Mouse (Mus musculus): ENCODE data around the gene Sugct.

- TF ChIP-seq CTCF (IDR thresholded peaks at IDR 0.05; ENCODE audit: low read depth, low read length) (no peak), POLR2A (IDR thresholded peaks at IDR 0.05; ENCODE audit: extremely low read depth, insufficient read depth, low read length) (no peak)
Observed at GRCm38 (mm10) chr13:17042332-17042731, 653.0 kb downstream of the Sugct start.
